Mouse (Mus musculus): ENCODE measurements around the gene Catspere2. TPM values are rescaled to one million over a fixed set of nuclear protein-coding genes. Genes with fewer than 3 reads are reported as not detected.
"Not testable (repeated sequence)": the region's sequence is repeated elsewhere in the genome, so short reads cannot be mapped to it uniquely, and the experiment has no call there.

Gene Catspere2
- polyA plus RNA-seq, 1 experiment: 33.6 TPM

DNA sequence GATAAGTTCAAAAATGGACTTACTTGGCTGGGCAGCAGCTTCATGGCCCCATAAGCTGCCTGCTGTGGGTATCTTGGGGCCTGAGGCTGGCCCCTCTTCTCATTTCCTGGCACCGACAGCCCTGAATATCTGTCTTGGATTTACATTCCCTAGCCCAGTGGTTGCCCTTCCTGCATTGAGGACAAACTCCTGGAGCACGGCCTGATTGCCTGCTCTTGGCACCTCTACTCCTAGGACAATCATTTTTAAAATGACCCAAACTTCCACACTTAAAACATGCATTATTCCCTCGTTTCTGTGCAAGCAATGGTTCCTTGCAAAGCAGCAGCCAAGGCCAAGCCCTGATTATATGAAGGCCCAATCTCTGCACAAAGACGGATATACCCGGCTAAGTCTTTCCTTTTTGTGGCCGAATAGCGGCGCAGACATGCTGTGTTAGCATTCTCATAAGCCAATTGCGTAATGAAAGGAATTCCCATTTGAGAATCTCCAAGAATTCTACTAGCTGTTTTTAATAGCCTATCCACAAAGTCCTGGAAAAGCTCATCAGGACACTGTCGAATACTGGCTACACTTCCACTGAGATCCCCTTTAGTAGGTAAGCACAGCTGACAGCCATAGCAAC is 222.6 kb downstream of the Catspere2 start:
- no peak overlapping the region for H3K27ac ChIP-seq (ENCODE audit: control insufficient read depth, insufficient read depth, low read depth, low read length)
- no peak overlapping the region for H3K4me3 ChIP-seq (ENCODE audit: control insufficient read depth, low read depth, low read length)
- no peaks in the 10 kb centered on the region for H3K4me1 ChIP-seq (ENCODE audit: control insufficient read depth, insufficient read depth, low read length)

DNA sequence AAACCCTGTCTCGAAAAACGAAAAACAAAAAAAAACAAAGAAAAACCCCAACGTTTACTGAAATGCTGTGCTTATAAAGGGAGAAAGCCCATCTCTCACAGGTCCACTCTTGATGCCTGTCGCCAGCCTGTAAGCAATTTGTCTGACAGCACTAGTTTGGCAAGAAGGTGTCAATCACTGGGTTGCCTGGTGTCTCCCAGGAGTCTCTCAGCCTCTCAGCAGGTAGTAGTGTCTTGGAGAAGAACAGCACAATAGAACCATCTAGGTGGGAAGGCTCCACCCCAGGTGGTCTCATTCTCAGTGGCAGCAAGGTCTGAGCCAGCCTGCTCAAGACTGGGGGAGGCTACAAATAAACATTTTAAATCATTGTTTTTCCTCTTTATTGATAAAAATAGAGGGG is 224.6 kb downstream of the Catspere2 start:
- H3K27ac ChIP-seq (ENCODE audit: control insufficient read depth, insufficient read depth, low read depth, low read length); H3K36me3 ChIP-seq (ENCODE audit: control insufficient read depth, insufficient read depth, low read length); H3K4me1 ChIP-seq (ENCODE audit: control insufficient read depth, insufficient read depth, low read length); H3K4me3 ChIP-seq (ENCODE audit: control insufficient read depth, low read depth, low read length); H3K27me3 ChIP-seq (ENCODE audit: control insufficient read depth, insufficient read depth, low read length): not testable (repeated sequence)

More for the DNA sequence above, 222.6 kb downstream of the Catspere2 start:
- Histone ChIP-seq H3K27me3 (ENCODE audit: control insufficient read depth, insufficient read depth, low read length) (no peaks in the 10 kb centered on the region), H3K36me3 (ENCODE audit: control insufficient read depth, insufficient read depth, low read length) (no peaks in the 10 kb centered on the region)
- TF ChIP-seq POLR2A (IDR thresholded peaks at IDR 0.05; ENCODE audit: control insufficient read depth, low read depth, low read length): no peak
- no peak for TF ChIP-seq CTCF (IDR thresholded peaks at IDR 0.05; ENCODE audit: control insufficient read depth, insufficient read depth, insufficient replicate concordance, low read depth, low read length)

DNA sequence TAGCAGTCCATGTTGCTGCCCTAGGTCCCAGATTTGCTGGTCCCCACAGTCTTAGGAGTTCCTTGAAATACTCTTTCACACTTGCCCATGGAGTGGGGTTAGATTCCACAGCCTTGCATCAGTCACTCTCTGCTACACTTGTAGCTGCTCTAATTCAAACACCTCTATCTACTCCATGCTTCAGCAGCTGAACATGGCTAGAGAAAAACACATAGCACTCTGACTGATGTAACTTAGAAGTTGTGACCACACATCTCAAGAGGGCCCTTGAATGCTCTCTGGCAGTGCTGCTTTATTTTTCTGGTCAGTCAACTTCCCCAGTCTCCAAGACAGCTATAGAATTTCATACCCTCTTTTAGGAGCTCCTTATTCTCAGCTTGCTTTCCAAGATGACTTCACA is 226.7 kb downstream of the Catspere2 start:
- H3K4me1 ChIP-seq (ENCODE audit: control insufficient read depth, insufficient read depth, low read length): no peaks in the 10 kb centered on the region
- no peak overlapping the region for H3K4me3 ChIP-seq (ENCODE audit: control insufficient read depth, low read depth, low read length)
- H3K27me3 ChIP-seq (ENCODE audit: control insufficient read depth, insufficient read depth, low read length): no peaks in the 10 kb centered on the region
- no peak for TF ChIP-seq CTCF (IDR thresholded peaks at IDR 0.05; ENCODE audit: control insufficient read depth, insufficient read depth, insufficient replicate concordance, low read depth, low read length)
- no peaks in the 10 kb centered on the region for H3K36me3 ChIP-seq (ENCODE audit: control insufficient read depth, insufficient read depth, low read length)
- no peak overlapping the region for H3K27ac ChIP-seq (ENCODE audit: control insufficient read depth, insufficient read depth, low read depth, low read length)

DNA sequence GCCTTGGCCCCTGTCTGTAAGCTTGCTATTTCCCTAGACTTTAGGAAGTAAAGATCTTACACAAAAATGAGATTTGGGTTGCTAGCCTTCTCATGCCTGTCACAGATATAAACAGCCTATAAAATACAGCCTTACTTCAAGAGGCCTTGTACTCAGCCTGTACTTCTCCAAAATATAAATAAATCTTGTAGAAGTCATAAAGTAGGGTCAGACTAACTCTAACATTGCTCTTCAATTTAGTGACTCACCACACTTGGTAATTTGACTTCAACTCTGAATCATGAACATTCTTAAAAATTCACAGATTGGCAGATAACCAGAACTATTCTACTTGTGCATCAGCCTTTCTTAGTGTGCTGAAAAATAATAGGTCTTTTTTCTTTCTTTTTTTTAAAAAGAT is 233.9 kb downstream of the Catspere2 start:
- Histone ChIP-seq H3K4me3 (ENCODE audit: control insufficient read depth, low read depth, low read length) (no peak overlapping the region), H3K4me1 (ENCODE audit: control insufficient read depth, insufficient read depth, low read length) (no peaks in the 10 kb centered on the region), H3K27ac (ENCODE audit: control insufficient read depth, insufficient read depth, low read depth, low read length) (no peak overlapping the region), H3K36me3 (ENCODE audit: control insufficient read depth, insufficient read depth, low read length) (no peaks in the 10 kb centered on the region), H3K27me3 (ENCODE audit: control insufficient read depth, insufficient read depth, low read length) (no peaks in the 10 kb centered on the region)
- no peak for TF ChIP-seq CTCF (IDR thresholded peaks at IDR 0.05; ENCODE audit: control insufficient read depth, insufficient read depth, insufficient replicate concordance, low read depth, low read length)

DNA sequence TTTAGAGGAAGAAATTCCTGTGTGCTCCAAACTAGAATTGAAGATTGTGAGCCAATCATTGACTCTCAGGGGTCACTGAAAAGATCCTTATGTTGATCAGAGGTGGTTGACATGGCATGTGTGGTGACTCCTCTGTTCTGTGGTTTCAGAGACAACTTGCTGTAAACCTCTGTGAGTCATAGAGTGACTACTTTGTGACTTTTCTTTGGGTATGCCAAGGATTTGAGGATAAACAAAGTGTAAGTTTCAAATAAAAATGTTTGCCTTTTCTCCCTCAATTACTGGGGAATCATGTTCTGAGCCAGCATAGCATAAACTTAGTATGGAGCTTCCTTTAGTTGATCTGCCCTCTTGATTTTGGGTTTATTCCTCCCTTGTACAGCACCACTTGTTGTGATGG is 235.1 kb downstream of the Catspere2 start:
- no peak overlapping the region for H3K27ac ChIP-seq (ENCODE audit: control insufficient read depth, insufficient read depth, low read depth, low read length)

DNA sequence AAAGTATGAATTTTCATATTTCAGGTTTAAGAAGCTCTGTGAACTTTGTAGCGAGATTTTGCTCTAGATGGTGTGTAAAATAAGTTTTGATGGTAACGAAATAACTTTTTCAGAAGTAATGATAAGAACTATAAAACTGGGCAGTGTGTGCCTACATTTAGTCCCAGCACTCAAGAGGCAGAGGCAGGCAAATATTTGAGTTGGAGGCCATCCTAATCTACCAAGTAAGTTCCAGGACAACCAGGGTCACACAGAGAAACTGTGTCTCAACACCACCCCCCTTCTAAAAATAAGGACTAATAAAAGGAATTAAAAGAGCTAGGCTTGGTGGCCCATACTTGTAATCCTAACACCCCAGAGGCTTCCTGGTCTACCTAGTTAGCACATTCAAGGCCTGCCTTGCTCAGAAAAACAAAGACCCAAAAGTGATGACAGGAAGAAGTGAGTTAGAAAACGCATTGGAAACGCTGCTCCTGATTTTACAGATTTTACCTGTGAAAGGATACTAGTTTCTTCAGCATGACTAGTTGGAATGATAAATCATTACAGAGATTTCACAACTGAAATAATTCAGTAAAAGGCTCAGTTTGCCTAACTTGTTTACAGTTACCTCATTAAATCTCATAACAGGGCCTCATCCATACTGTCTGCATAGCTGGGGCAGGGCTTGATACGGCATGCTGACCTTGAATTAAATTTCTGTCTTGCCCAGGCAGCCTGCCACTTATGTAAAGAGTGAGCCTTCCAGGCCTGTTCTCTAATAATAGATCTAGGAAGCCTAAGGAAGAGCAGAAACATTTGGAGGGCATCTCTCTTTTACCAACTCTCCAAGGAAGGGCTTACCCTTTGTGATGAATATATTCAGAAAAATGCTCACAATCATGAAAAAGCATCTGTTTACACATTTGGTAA is 236.2 kb downstream of the Catspere2 start:
- H3K27me3 ChIP-seq (ENCODE audit: control insufficient read depth, insufficient read depth, low read length): no peaks in the 10 kb centered on the region
- no peaks in the 10 kb centered on the region for H3K36me3 ChIP-seq (ENCODE audit: control insufficient read depth, insufficient read depth, low read length)
- H3K27ac ChIP-seq (ENCODE audit: control insufficient read depth, insufficient read depth, low read depth, low read length): 0 out of 2 replicates have a peak overlapping the region, but pooled peaks have one; percentile 29
- TF ChIP-seq CTCF (IDR thresholded peaks at IDR 0.05; ENCODE audit: control insufficient read depth, insufficient read depth, insufficient replicate concordance, low read depth, low read length) (no peak), POLR2A (IDR thresholded peaks at IDR 0.05; ENCODE audit: control insufficient read depth, low read depth, low read length) (no peak)
- H3K4me3 ChIP-seq (ENCODE audit: control insufficient read depth, low read depth, low read length): no peak overlapping the region
- no peaks in the 10 kb centered on the region for H3K4me1 ChIP-seq (ENCODE audit: control insufficient read depth, insufficient read depth, low read length)

More for the DNA sequence above, 235.1 kb downstream of the Catspere2 start:
- no peaks in the 10 kb centered on the region for H3K4me1 ChIP-seq (ENCODE audit: control insufficient read depth, insufficient read depth, low read length)
- H3K4me3 ChIP-seq (ENCODE audit: control insufficient read depth, low read depth, low read length): no peak overlapping the region
- TF ChIP-seq CTCF (IDR thresholded peaks at IDR 0.05; ENCODE audit: control insufficient read depth, insufficient read depth, insufficient replicate concordance, low read depth, low read length) (no peak), POLR2A (IDR thresholded peaks at IDR 0.05; ENCODE audit: control insufficient read depth, low read depth, low read length) (no peak)
- H3K27me3 ChIP-seq (ENCODE audit: control insufficient read depth, insufficient read depth, low read length): no peaks in the 10 kb centered on the region
- no peaks in the 10 kb centered on the region for H3K36me3 ChIP-seq (ENCODE audit: control insufficient read depth, insufficient read depth, low read length)

Other genes starting within 250 kb of the Catspere2 start
- gene Adss, start 186.9 kb upstream of the Catspere2 start, polyA plus RNA-seq (2012; rRNA removed): 25.9 and 30.7 TPM in 2 replicates
- gene Desi2, start 204.0 kb downstream of the Catspere2 start, polyA plus RNA-seq (2012; rRNA removed): 7.4 and 7.5 TPM in 2 replicates

Data from testis, adult 2 months (tissue).